Mouse (Mus musculus) myocyte (in vitro differentiated cells): Measurements from ENCODE around the gene Nsd2. TPM values are rescaled to one million over a fixed set of nuclear protein-coding genes. Genes with fewer than 3 reads are reported as not detected.

Experiments
- H3K27me3 ChIP-seq: one replicate; pipeline ENCODE4 v1.6.1; 2011; ENCODE audit not compliant: control insufficient read depth, insufficient read depth, insufficient read length
- H3K36me3 ChIP-seq: one replicate; pipeline ENCODE4 v1.6.1; 2011; ENCODE audit not compliant: control insufficient read depth, insufficient read depth
- H3K4me2 ChIP-seq: one replicate; pipeline ENCODE4 v1.6.1; 2011; ENCODE audit warnings: low read depth, control low read depth
- H3K4me3 ChIP-seq: one replicate; pipeline ENCODE4 v1.5.1; 2011; ENCODE audit warnings: mild to moderate bottlenecking, control low read depth, moderate library complexity
- H3K79me2 ChIP-seq: one replicate; pipeline ENCODE4 v1.6.1; 2011; ENCODE audit not compliant: control insufficient read depth, insufficient read depth
- H3ac ChIP-seq: one replicate; pipeline ENCODE4 v1.6.1; 2011; ENCODE audit not compliant: control insufficient read depth, insufficient read length
- CEBPB ChIP-seq: IDR thresholded peaks from 2 replicates; pipeline ENCODE4 v1.6.1; 2011; ENCODE audit warnings: mild to moderate bottlenecking, moderate library complexity; ENCODE audit not compliant: poor library complexity, insufficient read depth, severe bottlenecking
- E2F4 ChIP-seq: IDR thresholded peaks from one replicate; pipeline ENCODE4 v1.6.1; 2011; ENCODE audit warnings: mild to moderate bottlenecking, control low read depth, moderate library complexity; ENCODE audit not compliant: insufficient read depth
- MAX ChIP-seq: IDR thresholded peaks from one replicate; pipeline ENCODE4 v1.6.1; 2011; ENCODE audit warnings: low read depth, mild to moderate bottlenecking, control low read depth
- MYOD1 ChIP-seq, 3 experiments: IDR thresholded peaks; one replicate each; pipeline ENCODE4 v1.6.1; 2011; ENCODE audit warnings: control low read depth in 2 of 3, low read depth in 2 of 3, mild to moderate bottlenecking in 2 of 3, moderate library complexity in 1 of 3; ENCODE audit not compliant: insufficient read length in 2 of 3, control insufficient read depth in 1 of 3
- MYOG ChIP-seq, 3 experiments: IDR thresholded peaks; one replicate each; pipeline ENCODE4 v1.6.1; 2011; ENCODE audit warnings: control low read depth in 2 of 3, low read depth in 2 of 3, mild to moderate bottlenecking in 2 of 3; ENCODE audit not compliant: insufficient read length in 2 of 3, control insufficient read depth in 1 of 3, insufficient read depth in 1 of 3
- POLR2A ChIP-seq: IDR thresholded peaks from one replicate; pipeline ENCODE4 v1.6.1; 2011; ENCODE audit warnings: low read depth, mild to moderate bottlenecking, control low read depth, moderate library complexity; ENCODE audit not compliant: insufficient read length
- POLR2AphosphoS2 ChIP-seq: IDR thresholded peaks from one replicate; pipeline ENCODE4 v1.6.1; 2011; ENCODE audit warnings: low read depth, control low read depth; ENCODE audit not compliant: insufficient read length
- REST ChIP-seq: IDR thresholded peaks from one replicate; pipeline ENCODE4 v1.6.1; 2011; ENCODE audit warnings: mild to moderate bottlenecking, control low read depth, moderate library complexity; ENCODE audit not compliant: insufficient read depth, insufficient read length
- SRF ChIP-seq: IDR thresholded peaks from one replicate; pipeline ENCODE4 v1.6.1; 2011; ENCODE audit warnings: low read depth; ENCODE audit not compliant: control insufficient read depth, insufficient read length
- TCF12 ChIP-seq: IDR thresholded peaks from one replicate; pipeline ENCODE4 v1.6.1; 2011; ENCODE audit warnings: mild to moderate bottlenecking, control low read depth; ENCODE audit not compliant: poor library complexity, insufficient read depth, severe bottlenecking
- TCF3 ChIP-seq: IDR thresholded peaks from one replicate; pipeline ENCODE4 v1.6.1; 2011; ENCODE audit warnings: low read depth, control low read depth; ENCODE audit not compliant: insufficient read length
- USF1 ChIP-seq: IDR thresholded peaks from one replicate; pipeline ENCODE4 v1.6.1; 2011; ENCODE audit warnings: low read depth, mild to moderate bottlenecking, control low read depth, moderate library complexity
- polyA plus RNA-seq: library from polyadenylated mRNA; unstranded; fragments of >200 nt; fragmentation: generic; extraction: Trizol; gene quantifications from one replicate; pipeline ENCODE4 v1.2.1, GENCODE M21; 2012; ENCODE audit warnings: missing spikeins

The Nsd2 gene
- polyA plus RNA-seq, 1 experiment, result 23.9 TPM

GRCm38 (mm10) chr5:33898671-33899070 lies 78.1 kb downstream of the Nsd2 start:
- H3K79me2 ChIP-seq, result no peaks in the 10 kb centered on the region
- H3K4me3 ChIP-seq, result no peak overlapping the region
- TF ChIP-seq TCF3, result no peak
- TF ChIP-seq TCF12, result no peak
- TF ChIP-seq REST, result no peak
- no peak for TF ChIP-seq E2F4
- TF ChIP-seq CEBPB, result no peak
- TF ChIP-seq MAX, result no peak
- TF ChIP-seq USF1, result no peak
- no peak for TF ChIP-seq MYOG (IDR thresholded peaks at IDR 0.05; ENCODE audit: control insufficient read depth in 1 of 3, insufficient read depth in 1 of 3, insufficient read length in 2 of 3, low read depth in 2 of 3)
- no peak for TF ChIP-seq SRF
- TF ChIP-seq POLR2A, result peak; percentile 31
- no peak for TF ChIP-seq MYOD1 (IDR thresholded peaks at IDR 0.05; ENCODE audit: control insufficient read depth in 1 of 3, insufficient read length in 2 of 3, low read depth in 2 of 3)
- TF ChIP-seq POLR2AphosphoS2, result peak; percentile 39
- no peak overlapping the region for H3K4me2 ChIP-seq
- H3K27me3 ChIP-seq, result no peaks in the 10 kb centered on the region
- no peak overlapping the region for H3ac ChIP-seq
- H3K36me3 ChIP-seq, result peaks cover 43% of the 10 kb centered on the region

- no peak overlapping the region for H3K4me2 ChIP-seq
Observed at GRCm38 (mm10) chr5:33899245-33899644, 78.7 kb downstream of the Nsd2 start.

GRCm38 (mm10) chr5:33900101-33900500 lies 79.6 kb downstream of the Nsd2 start:
- TF ChIP-seq MAX (no peak), POLR2AphosphoS2 (peak; percentile 24), POLR2A (no peak)
- no peak overlapping the region for H3ac ChIP-seq
- peaks cover 39% of the 10 kb centered on the region for H3K36me3 ChIP-seq
- H3K79me2 ChIP-seq, result no peaks in the 10 kb centered on the region
- H3K4me3 ChIP-seq, result no peak overlapping the region
- H3K27me3 ChIP-seq, result no peaks in the 10 kb centered on the region
- no peak overlapping the region for H3K4me2 ChIP-seq

More at GRCm38 (mm10) chr5:33899245-33899644, 78.7 kb downstream of the Nsd2 start:
- Histone ChIP-seq H3ac (no peak overlapping the region), H3K36me3 (peaks cover 39% of the 10 kb centered on the region), H3K4me3 (no peak overlapping the region), H3K79me2 (no peaks in the 10 kb centered on the region), H3K27me3 (no peaks in the 10 kb centered on the region)
- no peak for TF ChIP-seq REST
- TF ChIP-seq CEBPB, result no peak
- TF ChIP-seq POLR2AphosphoS2, result peak; percentile 32
- TF ChIP-seq USF1, result no peak

- no peaks in the 10 kb centered on the region for H3K27me3 ChIP-seq
- no peaks in the 10 kb centered on the region for H3K79me2 ChIP-seq
- TF ChIP-seq POLR2A (peak; percentile 21), TCF12 (no peak), REST (no peak), POLR2AphosphoS2 (peak; percentile 34)
- no peak overlapping the region for H3K4me2 ChIP-seq
- H3K4me3 ChIP-seq, result no peak overlapping the region
- H3K36me3 ChIP-seq, result peaks cover 34% of the 10 kb centered on the region
- H3ac ChIP-seq, result no peak overlapping the region
Observed at GRCm38 (mm10) chr5:33900701-33901263, 80.3 kb downstream of the Nsd2 start.

- no peaks in the 10 kb centered on the region for H3K27me3 ChIP-seq
- no peaks in the 10 kb centered on the region for H3K79me2 ChIP-seq
- no peak overlapping the region for H3ac ChIP-seq
- TF ChIP-seq TCF3, result no peak
- TF ChIP-seq SRF, result no peak
- no peak for TF ChIP-seq USF1
- no peak for TF ChIP-seq POLR2A
- TF ChIP-seq MAX, result no peak
- TF ChIP-seq MYOD1 (IDR thresholded peaks at IDR 0.05; ENCODE audit: control insufficient read depth in 1 of 3, insufficient read length in 2 of 3, low read depth in 2 of 3), result no peak
- TF ChIP-seq MYOG (IDR thresholded peaks at IDR 0.05; ENCODE audit: control insufficient read depth in 1 of 3, insufficient read depth in 1 of 3, insufficient read length in 2 of 3, low read depth in 2 of 3), result no peak
- TF ChIP-seq E2F4, result no peak
- TF ChIP-seq TCF12, result no peak
- TF ChIP-seq REST, result no peak
- TF ChIP-seq CEBPB, result no peak
- TF ChIP-seq POLR2AphosphoS2, result no peak
- H3K4me3 ChIP-seq, result no peak overlapping the region
- H3K4me2 ChIP-seq, result no peak overlapping the region
- H3K36me3 ChIP-seq, result peaks cover 30% of the 10 kb centered on the region
Observed at GRCm38 (mm10) chr5:33901278-33901677, 80.8 kb downstream of the Nsd2 start.
